Mouse (Mus musculus) left cerebral cortex, postnatal 4 days (tissue): ENCODE measurements around the gene Lhpp. TPM values are rescaled to one million over a fixed set of nuclear protein-coding genes. Genes with fewer than 3 reads are reported as not detected.

Source experiments
- DNase-seq: peaks from one replicate; pipeline ENCODE4 v3.0.0-alpha.2; 2022
- intact Hi-C: fragments of 180-260 bp; cut with DNase I; formaldehyde crosslinking; loops from one replicate; pipeline ENCODE4 v1.15.1; 2025
- total RNA-seq, 2 experiments: library from RNA; stranded (reverse); gene quantifications; 2 replicates each; pipeline ENCODE4 v1.2.3; 2021

Gene Lhpp
- total RNA-seq, 2 experiments from 2014 or later = 34.6 TPM

- intact Hi-C loops = no loop called here
- DNase-seq = no peak
Observed at GRCm38 (mm10) chr7:132732136-132732789, 121.8 kb downstream of the Lhpp start.

GRCm38 (mm10) chr7:132733521-132733920, 123.1 kb downstream of the Lhpp start:
- intact Hi-C loops = no loop called here
- DNase-seq = no peak

- intact Hi-C loops = no loop called here
- DNase-seq = no peak
Observed at GRCm38 (mm10) chr7:132734222-132734621, 123.8 kb downstream of the Lhpp start.

- intact Hi-C loops = no loop called here
- DNase-seq = no peak
Observed at GRCm38 (mm10) chr7:132735145-132735544, 124.7 kb downstream of the Lhpp start.

- DNase-seq = peak; percentile 70
Observed at GRCm38 (mm10) chr7:132736099-132736862, 125.8 kb downstream of the Lhpp start.

GRCm38 (mm10) chr7:132738844-132739243, 128.4 kb downstream of the Lhpp start:
- intact Hi-C loops = no loop called here
- no peak for DNase-seq

More at GRCm38 (mm10) chr7:132736099-132736862, 125.8 kb downstream of the Lhpp start:
- intact Hi-C loops = no loop called here

- DNase-seq = no peak
- intact Hi-C loops = no loop called here
Observed at GRCm38 (mm10) chr7:132739829-132740228, 129.4 kb downstream of the Lhpp start.

- no peak for DNase-seq
Observed at GRCm38 (mm10) chr7:132742912-132743311, 132.5 kb downstream of the Lhpp start.

GRCm38 (mm10) chr7:132747096-132747495, 136.7 kb downstream of the Lhpp start:
- intact Hi-C loops = no loop called here

More at GRCm38 (mm10) chr7:132742912-132743311, 132.5 kb downstream of the Lhpp start:
- intact Hi-C loops = no loop called here

GRCm38 (mm10) chr7:132748076-132748769, 137.8 kb downstream of the Lhpp start:
- intact Hi-C loops = no loop called here
- DNase-seq = no peak

More at GRCm38 (mm10) chr7:132747096-132747495, 136.7 kb downstream of the Lhpp start:
- peak; percentile 77 for DNase-seq

- DNase-seq = no peak
- intact Hi-C loops = no loop called here
Observed at GRCm38 (mm10) chr7:132749504-132749903, 139.1 kb downstream of the Lhpp start.

- intact Hi-C loops = no loop called here
- no peak for DNase-seq
Observed at GRCm38 (mm10) chr7:132751716-132752115, 141.3 kb downstream of the Lhpp start.

- intact Hi-C loops = no loop called here
Observed at GRCm38 (mm10) chr7:132753518-132754388, 143.3 kb downstream of the Lhpp start.

GRCm38 (mm10) chr7:132754389-132754750, 143.9 kb downstream of the Lhpp start:
- DNase-seq = peak; percentile 68
- intact Hi-C loops = no loop called here

More at GRCm38 (mm10) chr7:132753518-132754388, 143.3 kb downstream of the Lhpp start:
- DNase-seq = peak; percentile 83

Other genes starting within 250 kb of the Lhpp start
- 10 to 100 TPM; 65.5 to 68.2 TPM for gene Oat, start 34.2 kb upstream of the Lhpp start, total RNA-seq
- gene Nkx1-2, start 11.0 kb upstream of the Lhpp start, total RNA-seq = not detected
- 10 to 100 TPM; 13.4 to 13.8 TPM for gene Fam53b, start 203.2 kb downstream of the Lhpp start, total RNA-seq
- 10 to 100 TPM; 41.2 to 41.6 TPM for gene Eef1akmt2, start 242.0 kb downstream of the Lhpp start, total RNA-seq
- 10 to 100 TPM; 27.5 to 29.9 TPM for gene Abraxas2, start 248.6 kb downstream of the Lhpp start, total RNA-seq